Mouse (Mus musculus) Patski (cell line): ENCODE measurements around the gene Hapln3. TPM values are rescaled to one million over a fixed set of nuclear protein-coding genes. Genes with fewer than 3 reads are reported as not detected.

Experiments used
- ATAC-seq: fragments of 100-300 bp; one replicate; pipeline ENCODE4 v1.8.0; 2021
- CTCF ChIA-PET: fragments of 350-600 bp; sonication (Branson Sonifier 250); formaldehyde crosslinking; loops from one replicate; lab custom pipeline; 2022; ENCODE audit warnings: inconsistent platforms; lab: Charles Lee
- POLR2A ChIA-PET: fragments of 350-600 bp; sonication (Branson Sonifier 250); formaldehyde crosslinking; loops from one replicate; lab custom pipeline; 2022; ENCODE audit warnings: antibody characterized with exemption, inconsistent platforms; lab: Charles Lee
- DNase-seq: peaks from one replicate; pipeline ENCODE4 v3.0.0-alpha.2; 2011; ENCODE audit warnings: low read depth, low spot score
- H3K27me3 ChIP-seq: fragments of 371-371 bp; one replicate; pipeline ENCODE4 v1.5.1; 2021
- CTCF ChIP-seq: fragments of 100-300 bp; IDR thresholded peaks from one replicate; pipeline ENCODE4 v1.5.1; 2021
- in situ Hi-C: fragments of 300-500 bp; cut with MboI; formaldehyde crosslinking; loops from 3 replicates; pipeline ENCODE4 v1.11.1; 2018; ENCODE audit warnings: low pct_unique_long_range_greater_than_20kb, mixed read lengths
- polyA plus RNA-seq: library from polyadenylated mRNA; unstranded; gene quantifications from one replicate; pipeline ENCODE4 v1.2.3, GENCODE M21; 2021

Gene Hapln3
- polyA plus RNA-seq, 1 experiment from 2014 or later: 0.54 TPM

GRCm38 (mm10) chr7:79080572-79081399 is 50.0 kb downstream of the Hapln3 start:
- ATAC-seq: peak; percentile 54
- TF ChIP-seq CTCF: peak; percentile 86
- ChIA-PET POLR2A (no interaction called here), CTCF (interaction anchor here (0.9 to 3.7 kb wide), 9 partner anchors 10 to 157 kb away, joined by 3 to 14 read pairs (median 3); no protein-coding TSS in a partner anchor)
- in situ Hi-C loops: loop anchor here (5.0 kb wide), 2 partner anchors 158 to 288 kb away; no protein-coding TSS in a partner anchor
- H3K27me3 ChIP-seq: peaks cover 8% of the 10 kb centered on the region
- no peak for DNase-seq

- DNase-seq (no peak), ATAC-seq (no peak)
- POLR2A ChIA-PET: no interaction called here
- CTCF ChIA-PET: interaction anchor here (1.5 to 3.7 kb wide), 3 partner anchors 10 to 155 kb away, joined by 3 to 14 read pairs (median 4); no protein-coding TSS in a partner anchor
- H3K27me3 ChIP-seq: peaks cover 16% of the 10 kb centered on the region
- in situ Hi-C loops: no loop called here
- TF ChIP-seq CTCF: no peak
Observed at GRCm38 (mm10) chr7:79079212-79079611, 51.6 kb downstream of the Hapln3 start.

- no peak for DNase-seq
- in situ Hi-C loops: no loop called here
- ATAC-seq: no peak
- CTCF ChIA-PET: interaction anchor here (0.9 kb wide), 1 partner anchor 12 kb away, joined by 4 read pairs; no protein-coding TSS in a partner anchor
- POLR2A ChIA-PET: no interaction called here
- no peak for TF ChIP-seq CTCF
- H3K27me3 ChIP-seq: peaks cover 32% of the 10 kb centered on the region
Observed at GRCm38 (mm10) chr7:79068231-79068630, 62.6 kb downstream of the Hapln3 start.

GRCm38 (mm10) chr7:79067466-79067865 is 63.4 kb downstream of the Hapln3 start:
- H3K27me3 ChIP-seq: peaks cover 31% of the 10 kb centered on the region
- in situ Hi-C loops: no loop called here
- ChIA-PET POLR2A (no interaction called here), CTCF (no interaction called here)
- TF ChIP-seq CTCF: no peak
- ATAC-seq (no peak), DNase-seq (no peak)

Other genes starting within 250 kb of the Hapln3 start
- 39.3 TPM for gene Aen, start 235.2 kb downstream of the Hapln3 start, polyA plus RNA-seq
- gene Isg20, start 217.6 kb downstream of the Hapln3 start, polyA plus RNA-seq: 29.8 TPM
- gene Acan, start 77.5 kb downstream of the Hapln3 start, polyA plus RNA-seq: not detected
- gene Mfge8, start 18.0 kb upstream of the Hapln3 start, polyA plus RNA-seq: 784 TPM
- 60.0 TPM for gene Abhd2, start 142.2 kb upstream of the Hapln3 start, polyA plus RNA-seq